Mouse (Mus musculus) thymus, postnatal 25 days (tissue): ENCODE results near the gene Aggf1.
"Not testable (repeated sequence)": the region's sequence is repeated elsewhere in the genome, so short reads cannot be mapped to it uniquely, and the experiment has no call there.

Source experiments
- DNase-seq: peaks from one replicate; pipeline ENCODE4 v3.0.0; 2022

The Aggf1 gene

DNA sequence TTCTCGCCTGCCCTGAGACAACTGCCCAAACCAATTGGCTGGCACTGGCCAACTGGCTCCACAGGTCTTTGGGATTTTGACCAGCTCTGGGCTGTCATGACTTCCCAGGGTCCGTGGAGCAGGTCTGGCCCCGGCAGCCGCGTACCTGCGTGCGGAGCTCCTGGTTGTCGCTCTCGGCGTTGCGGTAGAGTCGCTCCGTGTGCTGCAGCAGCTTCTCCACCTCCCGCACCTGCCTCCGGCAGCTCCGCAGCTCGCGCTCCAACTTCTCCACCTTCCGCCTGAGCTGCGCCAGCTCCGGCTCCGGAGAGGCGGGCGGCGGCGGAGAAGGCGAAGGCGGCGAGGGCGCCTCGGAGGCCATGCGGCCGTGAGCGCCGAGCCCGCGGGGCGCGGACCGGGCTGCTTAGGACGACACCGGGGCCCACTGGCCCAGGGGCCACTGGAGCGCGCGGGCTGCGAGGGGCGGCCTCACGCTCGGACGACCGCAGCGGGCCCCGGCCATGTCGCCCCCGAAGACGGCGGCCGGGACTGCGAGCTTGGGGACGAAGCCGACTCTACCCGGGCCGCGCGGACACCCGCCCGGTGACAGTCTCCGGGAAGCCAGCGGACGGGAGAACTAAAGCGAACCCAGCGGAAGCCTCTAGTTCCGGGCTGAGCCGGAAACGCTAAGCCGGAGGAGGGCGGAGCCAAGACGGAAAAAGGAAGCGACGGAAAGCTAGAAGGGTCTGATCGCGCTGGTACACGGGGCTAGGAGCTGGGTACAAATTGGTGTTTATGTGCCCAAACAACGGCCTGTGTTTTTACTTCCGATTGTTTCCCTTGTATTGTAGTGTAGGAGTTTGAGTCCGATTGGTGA, at the start of gene Aggf1:
Gene Aggf1 (minus strand): TSS at position 652 of the 853 bp plus-strand sequence.
- DNase-seq: peak; percentile 91

DNA sequence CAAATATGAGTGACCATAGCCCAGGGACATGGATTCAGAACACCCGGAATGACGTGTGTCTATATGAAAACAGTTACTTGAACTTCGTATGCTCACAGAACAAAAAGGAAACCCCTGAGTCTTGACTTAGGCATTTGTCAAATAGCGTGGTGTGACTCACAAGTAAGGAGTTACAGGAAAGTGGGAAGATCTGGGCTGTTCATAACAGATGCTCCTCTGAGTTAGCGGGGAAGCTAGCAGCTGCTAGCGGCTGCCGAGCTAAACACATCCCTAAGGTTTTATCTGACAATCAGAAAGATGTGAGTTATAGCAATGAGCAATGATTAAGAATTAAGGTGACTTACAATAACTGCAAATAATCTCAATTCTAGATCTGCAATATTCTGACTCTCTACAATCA, 49.8 kb upstream of the Aggf1 start:
- no peak for DNase-seq

DNA sequence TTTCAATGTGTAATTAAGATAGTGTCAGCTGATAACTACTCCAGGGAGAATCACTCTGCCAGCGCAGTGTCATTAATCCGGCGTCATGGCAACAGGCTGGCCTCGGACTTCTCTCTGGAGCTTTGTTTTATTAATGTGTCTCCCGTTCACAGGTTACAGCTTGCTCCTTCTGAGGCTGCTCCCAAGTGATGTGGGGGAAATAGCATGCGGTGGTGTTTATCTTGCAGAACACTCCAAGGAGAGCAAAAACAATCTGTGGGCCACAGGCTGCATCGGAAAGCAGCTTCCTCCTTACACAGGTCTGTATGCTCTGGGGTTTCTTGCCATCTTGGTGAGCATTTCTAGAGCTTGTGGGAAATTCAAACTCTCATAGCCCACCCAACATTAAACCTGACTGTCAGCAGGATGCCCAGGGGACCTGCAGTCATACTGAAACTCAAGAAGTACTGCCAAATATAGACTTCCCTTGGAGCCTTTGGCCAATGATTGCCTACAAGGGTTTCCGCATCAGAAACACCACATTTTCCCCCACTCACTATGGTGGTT, 44.1 kb upstream of the Aggf1 start:
- DNase-seq: no peak

DNA sequence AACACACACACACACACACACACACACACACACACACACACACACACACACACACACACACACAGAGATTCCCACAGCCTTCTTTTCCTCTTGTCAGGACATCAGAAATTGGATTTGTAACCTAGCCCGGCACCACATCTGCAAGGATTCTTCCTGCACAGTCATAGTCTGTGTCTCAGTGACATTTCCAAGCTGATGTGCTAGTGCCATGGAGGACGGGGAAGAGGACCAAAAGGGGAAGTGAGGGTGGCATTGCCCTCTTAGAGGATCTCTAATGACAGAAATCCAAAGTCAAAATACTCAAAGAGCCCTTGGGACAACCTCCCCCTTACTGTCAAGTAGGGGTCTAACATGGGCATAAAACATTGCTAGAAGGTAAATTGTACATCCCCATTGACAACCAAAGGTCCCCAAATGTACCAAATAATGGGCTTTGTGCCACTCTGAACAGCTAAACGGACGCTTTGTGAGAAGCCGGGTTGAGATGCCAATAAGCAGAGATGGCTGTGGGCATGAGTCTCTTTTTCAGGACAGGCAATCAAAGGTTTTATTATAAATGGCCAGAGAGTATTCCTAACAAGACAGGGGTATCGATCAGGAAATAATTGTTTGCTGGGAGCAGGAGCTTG, 43.5 kb upstream of the Aggf1 start:
- DNase-seq: no peak

DNA sequence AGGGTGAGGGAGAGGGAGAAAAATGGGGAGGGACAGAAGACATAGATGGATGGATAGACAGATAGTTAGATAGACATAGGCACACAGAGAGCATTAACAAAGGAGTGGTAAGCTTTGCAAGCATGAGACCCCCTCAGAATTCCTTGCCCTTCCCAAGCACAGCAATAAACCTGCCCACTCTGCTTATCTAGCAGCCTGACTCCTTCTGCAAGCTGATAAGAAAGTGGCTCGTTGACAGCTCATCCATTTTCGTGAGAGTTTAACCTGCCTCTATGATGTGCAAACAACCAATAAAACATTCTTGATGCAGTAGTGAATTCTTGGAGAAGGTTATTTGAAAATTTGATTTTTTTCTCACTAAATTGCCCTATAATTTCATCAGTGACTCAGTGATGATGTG, 37.1 kb upstream of the Aggf1 start:
- DNase-seq: no peak

DNA sequence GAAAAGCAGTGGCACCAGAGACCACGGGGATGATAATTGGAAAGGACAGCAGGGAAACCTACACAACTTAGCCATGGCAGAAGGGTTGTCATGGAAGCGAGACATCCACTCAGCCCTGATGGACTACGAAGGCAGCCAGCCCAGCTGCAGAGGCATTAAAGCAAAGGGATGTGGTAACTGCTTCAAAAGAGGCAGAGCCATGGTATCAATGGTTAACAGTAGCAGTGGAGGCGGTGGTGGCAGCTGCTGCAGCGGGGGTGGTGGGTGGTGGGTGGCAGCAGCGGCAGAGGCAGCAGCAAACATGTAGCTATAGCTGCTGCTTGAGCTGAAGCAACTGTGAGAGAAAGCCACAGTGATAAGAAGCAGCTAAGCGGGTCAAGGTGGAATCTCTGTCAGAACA, 18.1 kb upstream of the Aggf1 start:
- DNase-seq: peak; percentile 8

DNA sequence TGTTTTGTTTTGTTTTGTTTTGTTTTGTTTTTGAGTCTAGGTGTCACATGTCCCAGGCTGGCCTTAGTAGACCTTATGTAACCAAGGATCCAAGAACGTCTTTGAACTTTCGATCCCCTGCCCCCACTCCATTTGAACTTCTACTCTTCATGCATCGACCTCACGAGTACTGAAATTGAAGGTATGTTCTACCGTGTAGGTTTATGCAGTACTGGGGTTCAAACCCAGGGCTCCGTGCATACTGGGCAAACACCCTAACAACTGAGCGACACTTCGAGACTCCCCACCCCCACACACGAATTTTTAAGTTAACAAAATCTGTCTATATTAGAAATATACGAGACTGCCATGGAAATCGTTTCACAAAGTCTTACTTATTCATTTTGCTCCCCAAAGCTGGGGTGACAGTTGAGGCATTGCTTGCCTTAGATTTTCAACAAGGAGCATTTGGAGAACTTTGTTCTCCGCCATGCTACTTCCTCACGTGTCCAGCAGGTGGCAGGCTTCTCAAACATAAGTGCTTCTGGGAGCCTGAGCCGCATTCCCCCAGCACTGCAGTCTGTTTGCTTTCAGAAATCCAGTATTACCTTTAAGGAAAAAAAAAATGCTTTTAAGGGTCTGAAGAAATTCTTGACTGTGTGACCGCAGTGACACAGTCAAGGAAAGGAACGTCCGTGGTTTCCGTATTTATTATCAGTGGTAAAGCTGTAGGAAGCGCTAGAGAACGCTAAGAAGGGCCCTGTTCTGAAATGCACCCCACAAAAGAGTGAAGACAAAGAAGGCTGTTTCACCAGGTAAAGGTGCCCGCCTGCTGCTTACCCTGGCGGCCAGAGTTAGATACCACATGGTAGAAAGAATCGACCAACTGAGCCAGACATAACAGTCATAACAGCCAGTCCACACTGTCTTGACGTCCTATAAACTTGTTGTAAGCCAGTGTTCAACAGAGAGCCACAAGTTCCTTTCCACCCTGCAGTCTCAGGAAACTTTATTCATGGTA, 15.0 kb upstream of the Aggf1 start:
- DNase-seq: peak; percentile 76

DNA sequence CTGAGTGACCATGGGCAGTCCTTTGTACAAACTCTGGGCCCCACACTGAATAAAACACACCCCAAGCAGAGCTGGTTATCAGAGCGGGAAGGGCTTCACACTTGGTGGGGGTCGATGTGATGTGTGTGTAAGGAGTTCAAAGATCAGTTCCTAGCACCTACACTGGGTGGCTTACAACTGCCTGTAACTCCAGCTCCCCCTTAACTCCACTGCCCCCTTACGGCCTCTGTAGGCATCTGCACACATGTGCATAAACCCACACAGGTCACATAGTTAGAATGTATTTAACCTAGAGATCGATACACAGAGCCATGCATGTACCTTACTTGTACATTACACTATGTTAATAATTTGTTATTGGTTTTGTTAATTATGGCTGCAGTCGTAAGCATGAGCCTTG, 13.1 kb upstream of the Aggf1 start:
- DNase-seq: no peak

DNA sequence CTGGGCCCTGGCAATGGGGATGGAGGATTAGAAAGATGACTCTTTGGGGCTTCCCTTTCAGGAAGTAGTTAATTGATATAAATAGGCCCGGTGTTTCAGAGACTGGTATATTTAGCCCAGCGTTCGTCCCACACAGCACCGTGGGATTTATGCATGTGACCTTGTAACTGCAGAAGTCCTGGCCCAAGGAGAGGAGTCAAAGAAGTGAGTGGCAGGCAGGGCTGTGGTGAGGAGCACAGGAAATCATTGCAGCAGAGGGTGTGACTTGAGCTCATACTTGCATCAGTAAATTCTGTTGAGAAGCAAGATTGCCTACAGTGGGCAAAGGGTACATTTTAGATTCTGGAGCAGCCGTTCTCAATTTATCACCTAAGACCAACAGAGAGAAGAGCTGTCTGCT, 7.3 kb upstream of the Aggf1 start:
- DNase-seq: no peak

DNA sequence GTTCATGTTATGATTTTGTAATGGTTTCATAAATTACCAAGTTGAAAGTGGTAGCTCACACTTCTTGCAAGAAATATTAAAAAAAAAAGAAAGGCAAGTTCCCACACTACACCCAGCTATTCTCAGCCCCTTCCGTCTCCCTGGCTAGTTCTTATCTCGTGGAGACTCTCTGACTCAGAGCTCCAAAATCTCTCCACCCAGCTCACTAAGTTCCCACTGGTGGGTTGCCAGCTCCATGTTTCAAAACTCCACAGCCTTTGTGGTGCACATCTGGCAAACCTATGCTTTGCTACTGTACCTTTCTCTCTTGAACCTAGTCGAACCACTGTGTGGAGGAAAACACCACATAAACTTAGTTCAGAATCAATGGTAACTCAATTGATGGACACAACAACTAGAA, 3.5 kb upstream of the Aggf1 start:
- no peak for DNase-seq

DNA sequence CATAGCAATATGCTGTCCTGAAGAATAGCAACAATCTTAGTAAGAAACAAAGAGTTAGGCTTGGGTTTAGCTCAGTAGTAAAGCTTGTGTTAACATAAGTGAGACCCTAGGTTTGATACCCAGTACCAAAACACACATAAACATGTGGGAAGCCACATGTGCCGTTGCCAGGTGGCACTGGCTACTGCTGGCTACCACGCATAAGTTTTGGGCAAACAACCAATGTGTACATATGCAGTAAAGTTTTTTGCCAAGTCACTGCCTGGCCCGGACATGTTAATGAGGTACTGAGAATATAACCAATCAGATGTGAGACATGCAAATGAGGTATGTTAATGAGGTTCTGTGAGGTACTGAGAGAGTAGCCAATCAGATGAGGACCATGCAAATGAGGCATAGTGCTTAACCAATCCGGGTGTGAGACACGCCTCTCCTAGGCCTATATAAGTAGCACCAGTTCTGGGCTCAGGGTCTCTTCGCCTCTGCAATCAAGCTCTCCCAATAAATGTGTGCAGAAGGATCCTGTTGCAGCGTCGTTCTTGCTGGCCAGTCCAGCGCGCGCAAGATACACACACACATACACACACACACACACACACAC, 1.6 kb upstream of the Aggf1 start:
- DNase-seq: not testable (repeated sequence)

DNA sequence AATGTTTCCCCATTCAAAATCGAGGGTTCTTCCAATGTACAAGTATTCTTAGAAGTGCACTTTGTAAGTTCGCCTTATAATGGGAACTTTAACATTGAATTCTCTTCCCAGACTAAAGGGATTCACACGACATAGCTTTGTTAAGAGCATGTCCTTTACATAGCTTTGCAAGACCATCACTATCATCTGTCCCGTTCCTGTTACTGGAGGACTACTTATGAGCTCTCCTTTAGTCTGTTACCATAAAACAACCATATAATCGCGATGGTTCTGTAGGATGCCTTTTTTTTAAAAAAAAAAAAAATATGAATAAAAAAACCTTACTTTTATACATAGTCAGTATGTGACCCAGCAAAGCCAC, 382 bp upstream of the Aggf1 start:
- no peak for DNase-seq

DNA sequence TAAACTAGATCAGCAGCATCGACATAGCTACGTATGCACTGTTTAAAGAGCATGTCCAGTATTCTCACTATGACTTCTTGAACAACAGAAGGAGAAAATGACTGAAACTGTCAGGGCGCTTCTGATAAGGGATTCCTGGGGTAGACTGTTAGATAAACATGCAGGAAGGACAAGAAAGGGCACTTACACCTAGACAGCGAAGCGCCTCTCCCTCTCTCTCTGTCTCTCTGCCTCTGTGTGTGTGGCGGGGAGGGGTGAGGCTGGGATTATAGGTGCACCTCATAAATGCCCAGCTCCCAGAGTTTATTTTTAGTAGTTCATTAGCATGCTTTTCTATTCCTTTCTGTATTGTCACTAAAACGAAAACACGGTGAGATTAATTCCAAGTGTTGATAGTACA, 8.8 kb downstream of the Aggf1 start:
- DNase-seq: no peak

DNA sequence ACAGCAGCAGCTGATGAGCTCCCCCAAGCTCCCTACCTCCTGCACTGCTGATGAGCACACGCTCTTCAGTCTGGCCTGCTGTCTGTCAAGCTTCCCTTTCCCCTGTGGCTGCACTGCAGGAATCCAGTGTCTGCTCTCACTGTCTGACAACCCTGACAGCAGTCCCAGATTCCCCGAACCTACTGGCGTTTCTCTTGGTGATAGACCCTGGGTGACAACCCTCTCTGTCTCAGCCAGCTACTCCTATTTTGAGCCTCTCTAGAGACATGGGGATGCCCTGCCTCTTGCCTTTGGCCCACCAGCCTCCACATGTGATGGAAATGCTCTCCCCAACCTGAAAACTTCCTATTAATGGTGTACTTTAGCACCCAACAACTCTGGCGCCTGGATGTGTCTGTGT, 11.7 kb downstream of the Aggf1 start:
- no peak for DNase-seq

DNA sequence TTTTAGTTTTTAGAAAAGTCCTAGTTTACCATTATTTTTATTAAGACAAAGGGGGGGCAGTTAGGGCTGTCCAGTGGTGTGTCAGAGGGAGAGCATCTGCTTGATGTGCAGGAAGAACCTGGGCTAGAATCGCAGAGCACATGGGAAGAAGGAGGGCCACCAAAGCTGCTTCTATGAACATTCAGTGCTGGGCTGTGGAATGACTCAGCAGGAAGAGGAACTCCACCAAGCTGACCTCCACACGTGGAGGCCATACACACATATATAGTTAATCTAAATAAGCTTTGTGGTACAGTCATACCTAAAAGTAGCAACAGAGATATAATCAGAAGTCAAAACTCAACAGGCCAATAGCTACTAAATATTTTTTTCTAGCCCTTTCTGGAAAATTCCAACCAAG, 16.9 kb downstream of the Aggf1 start:
- DNase-seq: no peak

DNA sequence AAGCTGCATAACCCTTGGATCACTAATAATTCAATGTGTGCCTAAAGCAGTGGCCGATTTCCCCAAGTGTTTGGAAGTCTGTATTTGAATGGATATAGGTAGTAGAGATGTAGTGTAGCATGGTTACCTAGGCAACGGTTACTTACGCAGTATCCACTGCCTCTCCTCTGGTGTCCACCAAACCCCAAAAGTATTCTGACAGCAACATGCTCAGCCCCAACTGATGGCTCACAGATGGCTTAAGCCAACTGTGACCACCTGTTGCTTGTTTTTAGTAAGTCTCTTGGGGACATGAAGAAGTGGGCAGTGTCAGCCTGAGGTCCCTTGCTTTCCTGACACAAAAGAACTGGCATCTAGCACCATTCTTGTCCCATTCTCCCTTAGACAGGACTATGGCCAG, 26.7 kb downstream of the Aggf1 start:
- DNase-seq: no peak

DNA sequence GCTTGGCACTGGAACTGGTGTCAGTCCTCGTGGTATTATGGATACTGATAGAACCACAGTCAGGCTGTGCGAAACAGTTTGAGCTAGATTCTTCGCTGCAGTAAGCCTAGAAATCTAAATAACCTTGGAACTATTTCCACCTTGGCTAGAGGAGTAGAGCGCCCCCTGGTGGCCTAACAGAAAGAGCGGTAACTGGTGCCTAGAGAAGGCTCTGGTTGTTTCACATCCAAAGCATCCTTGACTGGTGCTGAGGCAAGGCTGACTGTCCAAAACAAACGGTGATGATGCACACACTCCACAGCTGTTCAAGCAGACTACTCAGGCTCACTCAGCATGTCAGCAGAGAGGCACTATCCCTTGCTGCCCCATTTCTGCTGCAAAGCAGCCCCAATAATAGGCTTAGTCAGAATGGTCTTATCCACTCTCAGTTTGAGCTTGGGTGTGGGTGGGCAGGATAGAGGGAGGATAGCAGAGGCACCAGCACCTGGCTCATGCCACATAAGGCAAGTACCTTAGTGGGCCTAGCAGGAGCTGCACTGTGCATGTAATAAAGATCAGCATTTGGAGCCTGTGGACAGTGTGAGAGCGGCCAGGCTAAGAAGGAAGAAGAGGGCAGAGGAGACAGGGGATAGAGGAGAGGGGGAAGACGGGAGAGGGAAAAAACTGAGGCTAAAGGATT, 28.0 kb downstream of the Aggf1 start:
- peak; percentile 63 for DNase-seq

DNA sequence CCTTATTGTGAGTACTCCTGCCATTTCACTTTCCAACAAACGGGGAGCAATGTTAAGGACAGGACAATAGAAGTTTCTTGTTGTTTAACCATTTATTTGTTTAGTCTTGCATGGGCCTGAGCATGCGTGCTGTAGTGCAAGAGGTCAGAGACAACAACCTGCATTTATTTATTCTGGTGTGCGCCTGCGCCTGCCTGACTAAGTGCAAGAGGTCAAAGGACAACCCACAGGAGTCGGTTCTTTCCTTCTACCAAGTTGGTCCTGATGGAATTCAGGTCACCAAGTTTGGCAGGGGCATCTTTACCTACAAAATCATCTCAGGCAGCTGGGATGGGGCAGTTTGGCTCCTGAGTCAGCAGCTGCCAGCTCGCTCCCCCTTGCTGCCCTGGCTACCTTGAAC, 29.3 kb downstream of the Aggf1 start:
- DNase-seq: no peak

DNA sequence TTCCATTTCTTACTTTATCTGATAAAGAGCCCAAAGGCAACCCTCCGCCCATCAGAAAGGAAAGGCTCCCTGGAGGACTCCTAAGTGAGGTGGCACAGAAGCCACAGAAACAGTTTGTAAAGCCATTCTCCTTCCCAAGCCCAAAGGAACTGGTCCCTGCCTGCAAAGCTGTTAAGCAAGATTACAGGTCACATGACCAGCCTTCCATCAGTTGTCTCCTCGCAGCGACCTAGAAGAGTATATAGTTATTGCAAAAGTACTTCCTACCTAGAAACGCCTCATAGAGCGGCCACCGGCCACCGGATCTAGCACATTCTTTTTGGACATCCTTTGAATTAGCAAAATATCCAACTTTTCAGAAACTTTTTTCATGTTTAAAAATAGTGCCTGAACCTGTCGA, 31.7 kb downstream of the Aggf1 start:
- DNase-seq: no peak

DNA sequence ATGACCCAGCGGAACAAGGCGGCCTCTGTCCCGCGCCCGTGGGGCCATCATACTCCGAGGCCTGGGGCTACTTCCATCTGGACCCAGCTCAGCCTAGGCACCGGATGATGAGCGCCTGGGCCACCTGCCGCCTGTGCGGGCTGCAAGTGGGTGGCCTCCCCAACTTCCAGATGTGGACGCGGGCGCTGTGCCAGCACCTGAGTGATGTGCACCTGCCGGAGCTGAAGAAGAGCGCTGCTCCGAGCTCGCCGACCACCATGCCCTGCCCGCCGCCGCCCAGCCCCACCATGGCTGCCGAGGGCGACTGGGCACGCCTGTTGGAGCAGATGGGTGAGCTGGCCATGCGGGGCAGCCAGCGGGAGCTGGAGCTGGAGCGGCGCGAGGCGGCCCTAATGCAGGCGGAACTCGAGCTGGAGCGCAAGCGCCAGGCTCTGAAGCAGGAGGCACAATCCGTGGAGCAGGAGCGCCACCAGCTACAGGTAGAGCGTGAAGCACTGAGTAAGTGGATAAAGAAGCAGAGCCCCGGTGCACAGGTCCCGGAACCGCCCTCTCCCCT, 39.0 kb downstream of the Aggf1 start:
- DNase-seq: no peak

DNA sequence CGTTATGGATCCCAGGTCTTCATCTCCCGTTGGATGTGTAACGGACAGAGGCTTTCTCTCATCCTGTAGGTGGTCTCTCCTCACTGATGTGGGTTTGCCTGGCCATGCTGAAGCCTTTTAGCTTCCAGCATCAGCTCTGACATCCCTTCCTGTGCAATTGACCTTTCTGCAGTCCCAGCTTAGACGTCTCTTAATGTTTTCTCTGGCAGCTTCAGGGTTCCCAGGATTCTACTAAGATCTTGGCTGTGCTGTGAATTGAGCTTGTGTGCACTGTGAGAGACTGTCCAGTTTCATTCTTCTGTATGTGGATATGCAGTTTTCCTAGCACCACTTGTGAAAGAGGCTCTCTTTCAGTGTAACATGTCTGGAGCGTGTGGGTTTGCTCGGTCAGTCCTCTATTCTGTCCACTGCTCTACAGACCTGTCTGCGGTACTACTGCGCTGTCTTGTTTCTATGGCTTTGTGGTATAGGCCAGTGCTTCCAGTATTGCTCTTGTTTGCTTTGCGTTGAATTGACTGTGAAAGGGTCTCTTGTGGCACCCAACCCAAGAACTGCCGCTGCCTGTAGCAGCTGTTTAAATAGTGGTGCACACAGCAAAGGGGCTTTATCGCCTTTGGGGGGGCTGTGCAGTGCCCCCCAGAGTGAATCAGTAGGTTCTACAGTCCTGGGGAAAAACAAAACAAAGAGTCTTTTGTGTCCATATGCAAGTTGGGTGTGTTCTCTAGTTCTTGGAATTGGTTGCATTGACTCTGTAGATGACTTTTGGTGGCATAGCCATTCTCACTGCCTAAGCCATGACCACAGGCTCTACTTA, 42.9 kb downstream of the Aggf1 start:
- no peak for DNase-seq
